Mouse (Mus musculus) gastrocnemius, postnatal 36 days (tissue): ENCODE data around the gene Hgf. TPM values are rescaled to one million over a fixed set of nuclear protein-coding genes. Genes with fewer than 3 reads are reported as not detected.

Experiments used
- total RNA-seq, 2 experiments: library from RNA; stranded (reverse); gene quantifications; 2 replicates each; pipeline ENCODE4 v1.2.3; 2021

Hgf gene
- total RNA-seq, 2 experiments from 2014 or later: 0.39 to 0.41 TPM

Other genes starting within 250 kb of the Hgf start
- not detected for gene Gm28710, start 238.3 kb downstream of the Hgf start, total RNA-seq